Mouse (Mus musculus): ENCODE measurements around the gene Ptprd. TPM values are rescaled to one million over a fixed set of nuclear protein-coding genes. Genes with fewer than 3 reads are reported as not detected.

Ptprd gene
- polyA plus RNA-seq, 1 experiment from 2014 or later = 13.9 TPM

DNA sequence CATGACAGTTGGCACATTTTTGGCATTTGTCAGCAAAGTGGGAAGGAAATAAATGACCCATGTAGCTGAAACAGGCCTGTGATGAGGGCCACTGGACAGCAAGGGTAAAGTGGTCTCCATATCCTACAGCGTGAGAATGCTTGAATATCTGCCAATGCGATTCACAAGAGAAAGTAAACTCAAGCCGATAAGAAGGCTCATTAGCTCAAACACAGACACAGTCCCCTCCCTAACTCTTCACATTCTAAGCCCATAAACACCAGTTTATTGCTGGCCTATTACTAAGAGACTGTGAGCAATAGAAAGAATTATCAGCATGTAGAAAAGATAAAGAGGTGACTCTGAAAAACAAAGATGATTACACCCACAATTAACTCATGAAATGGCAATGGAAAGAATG lies 1970.6 kb downstream of the Ptprd start:
- Histone ChIP-seq H3K9me3 (no peaks in the 10 kb centered on the region), H3K27me3 (replicated peaks) (no peaks in the 10 kb centered on the region), H3K36me3 (no peaks in the 10 kb centered on the region), H3K4me3 (replicated peaks) (no peak overlapping the region), H3K9ac (no peak overlapping the region), H3K4me2 (no peak overlapping the region), H3K27ac (no peak overlapping the region), H3K4me1 (no peaks in the 10 kb centered on the region)
- ATAC-seq (ENCODE audit: insufficient read depth, low FRiP score, low read depth) = no peak
- 39% methylated on average over 3 of the region's 3 CpGs for WGBS

DNA sequence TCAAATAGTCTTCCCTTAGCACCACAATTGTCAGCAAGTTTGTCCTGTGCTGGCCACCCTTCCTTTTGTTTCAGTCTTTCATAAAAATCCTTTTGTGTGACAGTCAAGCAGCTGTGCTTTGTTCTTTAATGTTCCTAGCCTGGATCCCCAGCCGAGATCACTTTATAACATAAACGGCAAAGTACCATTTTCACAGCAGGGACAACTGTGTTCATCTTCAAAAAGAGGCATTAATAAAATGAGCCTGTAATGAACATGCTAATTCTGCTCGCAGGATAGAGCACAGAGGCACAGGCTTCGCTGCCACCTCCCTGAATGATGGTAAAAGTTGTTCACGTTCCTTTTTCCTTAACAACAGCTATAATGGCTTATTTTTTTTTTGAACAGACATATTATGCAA lies 1972.7 kb downstream of the Ptprd start:
- no peaks in the 10 kb centered on the region for H3K27me3 ChIP-seq (replicated peaks)
- WGBS = 63% methylated on average over 5 of the region's 5 CpGs
- H3K4me3 ChIP-seq (replicated peaks) = no peak overlapping the region
- no peak overlapping the region for H3K4me2 ChIP-seq
- H3K27ac ChIP-seq = no peak overlapping the region
- no peaks in the 10 kb centered on the region for H3K36me3 ChIP-seq
- H3K4me1 ChIP-seq = no peaks in the 10 kb centered on the region
- no peaks in the 10 kb centered on the region for H3K9me3 ChIP-seq
- no peak for ATAC-seq (ENCODE audit: insufficient read depth, low FRiP score, low read depth)
- H3K9ac ChIP-seq = no peak overlapping the region

DNA sequence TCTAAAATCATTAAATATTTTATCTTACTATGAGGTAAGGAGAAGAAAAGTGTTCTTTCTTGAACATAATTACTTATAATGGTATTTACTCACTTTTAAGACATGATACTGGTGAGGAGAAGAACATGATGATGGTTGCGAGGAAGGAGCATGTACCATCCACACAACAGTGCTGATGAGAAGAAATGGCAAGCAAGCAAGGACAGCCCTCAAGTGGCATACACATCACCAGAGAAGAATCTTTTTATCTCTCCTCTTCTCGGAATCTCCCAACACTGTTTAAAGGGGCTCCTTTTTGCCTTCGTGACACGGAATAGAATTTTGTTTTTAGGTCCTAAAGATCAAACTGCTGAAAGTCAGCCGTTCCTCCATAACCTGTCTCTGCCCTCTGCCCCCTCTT lies 1973.2 kb downstream of the Ptprd start:
- Histone ChIP-seq H3K27ac (no peak overlapping the region), H3K36me3 (no peaks in the 10 kb centered on the region), H3K4me1 (no peaks in the 10 kb centered on the region), H3K27me3 (replicated peaks) (no peaks in the 10 kb centered on the region), H3K4me3 (replicated peaks) (no peak overlapping the region), H3K9me3 (no peaks in the 10 kb centered on the region), H3K4me2 (no peak overlapping the region), H3K9ac (no peak overlapping the region)
- WGBS = 66% methylated on average over 5 of the region's 5 CpGs
- no peak for ATAC-seq (ENCODE audit: insufficient read depth, low FRiP score, low read depth)

- Histone ChIP-seq H3K4me1 (no peaks in the 10 kb centered on the region), H3K9ac (no peak overlapping the region), H3K27me3 (replicated peaks) (no peaks in the 10 kb centered on the region), H3K4me3 (replicated peaks) (no peak overlapping the region), H3K27ac (no peak overlapping the region), H3K9me3 (no peaks in the 10 kb centered on the region), H3K36me3 (no peaks in the 10 kb centered on the region), H3K4me2 (no peak overlapping the region)
- no peak for ATAC-seq (ENCODE audit: insufficient read depth, low FRiP score, low read depth)
- 74% methylated on average over 1 of the region's 1 CpGs for WGBS
Observed at GRCm38 (mm10) chr4:76237827-76238226, 1973.9 kb downstream of the Ptprd start.

DNA sequence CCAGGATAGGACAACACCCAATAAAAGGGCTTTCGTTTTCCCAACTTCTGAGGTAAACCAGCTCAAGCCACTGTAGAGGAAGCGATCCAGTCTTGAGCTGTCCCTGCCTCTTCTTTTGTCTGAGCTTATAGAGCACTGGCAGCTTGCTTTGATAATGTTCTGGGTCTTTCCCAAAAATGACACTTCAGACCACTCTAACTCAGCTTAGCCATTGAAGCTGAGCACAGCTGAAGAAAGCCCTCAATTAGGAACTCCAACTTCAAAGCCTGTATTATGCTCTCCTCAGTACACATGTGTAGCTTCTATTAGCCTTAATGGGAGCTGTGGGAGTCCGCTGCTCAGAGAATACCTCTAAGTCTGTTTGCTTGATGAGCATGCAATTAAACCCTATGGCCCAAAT lies 1988.0 kb downstream of the Ptprd start:
- no peaks in the 10 kb centered on the region for H3K4me1 ChIP-seq
- H3K27me3 ChIP-seq (replicated peaks) = no peaks in the 10 kb centered on the region
- H3K9me3 ChIP-seq = no peaks in the 10 kb centered on the region
- H3K9ac ChIP-seq = no peak overlapping the region
- 85% methylated on average over 3 of the region's 3 CpGs for WGBS
- H3K4me2 ChIP-seq = no peak overlapping the region
- no peaks in the 10 kb centered on the region for H3K36me3 ChIP-seq
- H3K4me3 ChIP-seq (replicated peaks) = no peak overlapping the region
- ATAC-seq (ENCODE audit: insufficient read depth, low FRiP score, low read depth) = no peak
- no peak overlapping the region for H3K27ac ChIP-seq

DNA sequence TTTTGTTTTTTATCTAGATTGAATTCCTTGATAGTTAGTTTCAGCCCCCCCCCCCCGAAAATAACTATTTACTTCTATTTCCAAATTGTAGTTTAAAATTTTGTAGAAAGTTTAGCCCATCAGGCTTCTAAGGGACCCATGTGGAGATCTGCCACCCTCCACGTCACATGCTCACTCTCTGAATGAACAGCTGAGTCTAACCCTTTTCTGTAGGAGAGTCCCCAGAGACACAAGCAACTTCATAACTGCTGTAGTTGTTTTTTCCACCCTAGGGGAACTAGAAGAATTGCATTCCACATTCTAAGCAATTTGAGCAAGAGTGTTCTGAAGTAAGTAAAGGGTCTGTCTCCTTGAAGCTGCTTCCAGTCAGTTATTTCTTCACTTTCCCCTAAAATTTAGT lies 1989.2 kb downstream of the Ptprd start:
- Histone ChIP-seq H3K9ac (no peak overlapping the region), H3K4me1 (no peaks in the 10 kb centered on the region), H3K4me2 (no peak overlapping the region), H3K4me3 (replicated peaks) (no peak overlapping the region), H3K27ac (no peak overlapping the region), H3K36me3 (no peaks in the 10 kb centered on the region), H3K9me3 (no peaks in the 10 kb centered on the region), H3K27me3 (replicated peaks) (no peaks in the 10 kb centered on the region)
- no peak for ATAC-seq (ENCODE audit: insufficient read depth, low FRiP score, low read depth)
- WGBS = 81% methylated on average over 2 of the region's 2 CpGs

- H3K4me3 ChIP-seq (replicated peaks) = no peak overlapping the region
- H3K36me3 ChIP-seq = no peaks in the 10 kb centered on the region
- no peak overlapping the region for H3K9ac ChIP-seq
- no peak overlapping the region for H3K4me2 ChIP-seq
- no peaks in the 10 kb centered on the region for H3K4me1 ChIP-seq
- H3K9me3 ChIP-seq = no peaks in the 10 kb centered on the region
- 94% methylated on average over 1 of the region's 1 CpGs for WGBS
- no peaks in the 10 kb centered on the region for H3K27me3 ChIP-seq (replicated peaks)
- no peak overlapping the region for H3K27ac ChIP-seq
- ATAC-seq (ENCODE audit: insufficient read depth, low FRiP score, low read depth) = no peak
Observed at GRCm38 (mm10) chr4:76218065-76218464, 1993.7 kb downstream of the Ptprd start.

DNA sequence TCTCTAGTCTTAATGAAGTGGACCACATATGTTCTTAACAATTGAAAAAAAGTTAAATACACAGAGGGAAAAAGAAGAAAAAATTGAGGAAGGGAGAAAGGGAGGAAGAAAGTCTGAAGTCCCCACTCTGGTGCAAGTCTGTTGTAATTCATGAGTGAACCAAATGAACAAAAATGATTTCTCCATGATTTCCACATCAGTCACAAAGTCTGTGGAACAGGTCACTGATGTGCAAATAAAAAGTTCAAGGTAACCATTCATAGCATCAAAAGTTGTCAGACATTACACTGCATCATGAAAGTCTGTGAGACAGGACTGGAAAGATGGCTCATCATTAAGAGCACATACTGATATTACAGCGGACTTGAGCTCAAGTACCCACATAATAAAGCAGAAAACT lies 1996.6 kb downstream of the Ptprd start:
- no peak overlapping the region for H3K9ac ChIP-seq
- H3K9me3 ChIP-seq = no peaks in the 10 kb centered on the region
- H3K36me3 ChIP-seq = no peaks in the 10 kb centered on the region
- H3K4me1 ChIP-seq = no peaks in the 10 kb centered on the region
- no peak for ATAC-seq (ENCODE audit: insufficient read depth, low FRiP score, low read depth)
- H3K27me3 ChIP-seq (replicated peaks) = no peaks in the 10 kb centered on the region
- 85% methylated on average over 1 of the region's 1 CpGs for WGBS
- no peak overlapping the region for H3K27ac ChIP-seq
- no peak overlapping the region for H3K4me2 ChIP-seq
- H3K4me3 ChIP-seq (replicated peaks) = no peak overlapping the region

DNA sequence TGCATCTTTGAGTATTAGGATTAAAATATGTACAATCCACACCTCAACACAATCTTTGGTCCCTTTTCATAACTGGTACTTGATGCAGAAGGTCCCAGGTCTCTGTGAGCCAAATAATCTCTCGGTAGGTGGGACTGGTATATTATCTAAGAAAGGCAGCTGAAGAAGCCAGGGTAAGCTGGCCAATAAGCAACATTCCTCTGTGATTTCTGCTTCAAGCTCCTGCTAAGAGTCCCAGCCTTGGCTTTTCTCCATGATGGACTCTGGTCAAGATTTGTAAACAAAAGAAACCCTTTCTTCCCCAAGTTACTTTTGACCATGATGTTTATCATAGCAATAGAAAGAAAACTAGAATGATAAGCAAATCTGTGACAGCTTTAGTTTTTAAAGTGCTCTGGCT lies 2012.4 kb downstream of the Ptprd start:
- no peaks in the 10 kb centered on the region for H3K27me3 ChIP-seq (replicated peaks)
- no peaks in the 10 kb centered on the region for H3K9me3 ChIP-seq
- H3K27ac ChIP-seq = no peak overlapping the region
- no peak for ATAC-seq (ENCODE audit: insufficient read depth, low FRiP score, low read depth)
- no peak overlapping the region for H3K4me2 ChIP-seq
- H3K4me1 ChIP-seq = no peaks in the 10 kb centered on the region
- H3K9ac ChIP-seq = no peak overlapping the region
- H3K36me3 ChIP-seq = no peaks in the 10 kb centered on the region
- WGBS = 35% methylated on average over 1 of the region's 1 CpGs
- H3K4me3 ChIP-seq (replicated peaks) = no peak overlapping the region

- Histone ChIP-seq H3K9ac (no peak overlapping the region), H3K27ac (no peak overlapping the region), H3K4me2 (no peak overlapping the region), H3K4me3 (replicated peaks) (no peak overlapping the region), H3K27me3 (replicated peaks) (no peaks in the 10 kb centered on the region), H3K9me3 (no peaks in the 10 kb centered on the region), H3K36me3 (no peaks in the 10 kb centered on the region), H3K4me1 (no peaks in the 10 kb centered on the region)
- no peak for ATAC-seq (ENCODE audit: insufficient read depth, low FRiP score, low read depth)
- 78% methylated on average over 3 of the region's 3 CpGs for WGBS
Observed at GRCm38 (mm10) chr4:76194762-76195161, 2017.0 kb downstream of the Ptprd start.

DNA sequence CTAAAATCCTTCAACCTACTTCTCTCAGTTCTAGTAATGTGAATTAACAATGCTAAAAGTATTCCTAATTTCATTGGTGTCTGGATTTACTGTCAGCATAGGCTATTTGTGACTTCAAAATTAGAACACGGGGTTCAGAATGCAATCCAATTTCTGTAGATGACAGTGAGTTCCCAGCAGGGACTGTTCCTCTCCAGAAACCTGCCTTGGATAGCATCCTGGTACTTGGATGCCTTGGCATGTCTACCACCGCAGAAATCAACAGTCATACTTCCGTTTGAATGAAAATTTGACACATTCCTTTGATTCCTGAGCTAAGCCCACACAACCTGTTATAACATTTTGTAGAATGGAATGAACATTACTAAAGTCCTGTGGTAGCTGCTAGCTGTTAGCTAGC lies 2018.3 kb downstream of the Ptprd start:
- Histone ChIP-seq H3K9ac (no peak overlapping the region), H3K4me2 (no peak overlapping the region), H3K27ac (no peak overlapping the region), H3K27me3 (replicated peaks) (no peaks in the 10 kb centered on the region), H3K36me3 (no peaks in the 10 kb centered on the region), H3K4me3 (replicated peaks) (no peak overlapping the region), H3K9me3 (no peaks in the 10 kb centered on the region), H3K4me1 (no peaks in the 10 kb centered on the region)
- ATAC-seq (ENCODE audit: insufficient read depth, low FRiP score, low read depth) = no peak
- WGBS = 75% methylated on average over 3 of the region's 3 CpGs

GRCm38 (mm10) chr4:76192031-76192430 lies 2019.7 kb downstream of the Ptprd start:
- H3K36me3 ChIP-seq = no peaks in the 10 kb centered on the region
- no peak for ATAC-seq (ENCODE audit: insufficient read depth, low FRiP score, low read depth)
- H3K4me2 ChIP-seq = no peak overlapping the region
- no peak overlapping the region for H3K9ac ChIP-seq
- H3K27me3 ChIP-seq (replicated peaks) = no peaks in the 10 kb centered on the region
- WGBS = 100% methylated on average over 1 of the region's 1 CpGs
- no peak overlapping the region for H3K27ac ChIP-seq
- H3K4me1 ChIP-seq = no peaks in the 10 kb centered on the region
- no peak overlapping the region for H3K4me3 ChIP-seq (replicated peaks)
- no peaks in the 10 kb centered on the region for H3K9me3 ChIP-seq

GRCm38 (mm10) chr4:76190788-76191187 lies 2021.0 kb downstream of the Ptprd start:
- Histone ChIP-seq H3K9ac (no peak overlapping the region), H3K27ac (no peak overlapping the region), H3K9me3 (no peaks in the 10 kb centered on the region), H3K4me3 (replicated peaks) (no peak overlapping the region), H3K27me3 (replicated peaks) (no peaks in the 10 kb centered on the region), H3K4me1 (no peaks in the 10 kb centered on the region), H3K36me3 (no peaks in the 10 kb centered on the region), H3K4me2 (no peak overlapping the region)
- 58% methylated on average over 1 of the region's 1 CpGs for WGBS
- ATAC-seq (ENCODE audit: insufficient read depth, low FRiP score, low read depth) = no peak

Measured in stomach, embryonic 15.5 days (tissue).